Mouse (Mus musculus): ENCODE results near the gene Rassf2. TPM values are rescaled to one million over a fixed set of nuclear protein-coding genes. Genes with fewer than 3 reads are reported as not detected.
A peak's percentile ranks its signal among the peaks of the same experiment; 100 is the strongest.

Rassf2 gene
- total and polyA plus RNA-seq, 2 experiments from 2014 or later, result 19.0 to 39.8 TPM

DNA sequence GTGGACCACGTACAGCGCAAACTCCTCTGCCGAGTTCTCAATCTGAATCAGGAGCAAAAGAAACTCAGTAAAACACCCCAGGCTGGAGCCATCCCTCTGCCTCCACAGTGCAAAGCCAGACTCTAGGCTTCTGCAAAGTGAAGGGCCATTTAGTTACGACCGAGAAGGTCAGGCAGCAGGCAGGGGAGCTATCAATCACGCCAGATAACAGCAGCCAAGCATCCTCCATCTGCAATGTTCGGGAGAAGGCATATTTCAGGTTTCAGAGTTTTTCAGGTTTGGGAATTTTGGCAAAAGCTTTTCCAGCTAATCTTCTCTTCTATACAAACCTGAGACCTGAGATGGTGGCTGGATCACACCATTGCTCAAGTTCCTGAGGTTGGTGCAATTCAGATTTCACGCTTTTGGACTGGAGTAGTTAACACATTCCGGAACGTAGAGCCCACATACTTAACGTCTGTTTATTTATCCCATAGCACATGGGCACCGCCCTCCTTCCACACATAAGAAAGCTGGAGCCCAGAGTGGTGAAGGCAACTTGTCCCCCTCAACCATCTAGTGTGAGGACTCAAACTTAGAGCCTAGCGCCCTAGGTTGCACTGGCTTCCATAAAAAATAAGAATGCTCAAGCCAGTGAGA lies 28.2 kb downstream of the Rassf2 start:
- 84% methylated on average over 13 of the region's 13 CpGs for WGBS
- peaks cover 25% of the 10 kb centered on the region for H3K36me3 ChIP-seq (ENCODE audit: insufficient read depth, low read length)

DNA sequence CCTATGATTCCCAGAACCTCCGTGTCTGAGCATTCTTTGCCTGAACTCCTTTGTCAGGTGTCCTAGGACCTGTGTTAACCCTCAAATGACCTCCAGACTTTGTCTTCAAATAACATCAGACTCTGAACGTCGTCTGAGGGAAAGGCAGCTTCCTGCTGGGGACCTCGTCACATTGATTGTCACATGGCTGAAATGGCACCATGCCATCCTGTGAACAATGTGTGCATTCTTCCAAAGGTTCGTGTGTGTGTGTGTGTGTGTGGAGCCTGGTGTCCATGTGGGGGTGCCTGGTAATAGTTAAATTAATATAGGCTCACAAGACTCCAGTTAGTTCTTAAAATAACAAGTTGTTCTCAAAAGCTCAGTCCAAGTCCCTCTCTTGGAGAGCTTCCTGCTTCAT lies 32.7 kb downstream of the Rassf2 start:
- H3K36me3 ChIP-seq (ENCODE audit: insufficient read depth, low read length), result peaks cover 18% of the 10 kb centered on the region; the same call in 1 of the 2 replicates
- DNase-seq (ENCODE audit: low spot score) (peak; percentile 29), ATAC-seq (no peak)
- H3K9me3 ChIP-seq (ENCODE audit: low read length), result no peaks in the 10 kb centered on the region
- TF ChIP-seq CTCF (IDR thresholded peaks at IDR 0.05; ENCODE audit: low read depth), result no peak
- no peaks in the 10 kb centered on the region for H3K4me1 ChIP-seq (ENCODE audit: insufficient read depth, low read length)
- H3K27ac ChIP-seq, result no peak overlapping the region
- no peaks in the 10 kb centered on the region for H3K27me3 ChIP-seq (ENCODE audit: insufficient read depth, low read length)
- H3K9ac ChIP-seq (replicated peaks; ENCODE audit: low read length), result no peak overlapping the region
- H3K4me2 ChIP-seq (ENCODE audit: low read depth, low read length), result no peak overlapping the region
- 29% methylated on average over 5 of the region's 5 CpGs for WGBS
- no peak overlapping the region for H3K4me3 ChIP-seq (ENCODE audit: low read length)

More for the DNA sequence above, 28.2 kb downstream of the Rassf2 start:
- no peak for TF ChIP-seq CTCF (IDR thresholded peaks at IDR 0.05; ENCODE audit: low read depth)
- ATAC-seq, result no peak
- DNase-seq (ENCODE audit: low spot score), result no peak
- Histone ChIP-seq H3K4me1 (ENCODE audit: insufficient read depth, low read length) (no peaks in the 10 kb centered on the region), H3K4me2 (ENCODE audit: low read depth, low read length) (no peak overlapping the region), H3K9me3 (ENCODE audit: low read length) (no peaks in the 10 kb centered on the region), H3K4me3 (ENCODE audit: low read length) (no peak overlapping the region), H3K27ac (no peak overlapping the region), H3K27me3 (ENCODE audit: insufficient read depth, low read length) (no peaks in the 10 kb centered on the region), H3K9ac (replicated peaks; ENCODE audit: low read length) (no peak overlapping the region)

DNA sequence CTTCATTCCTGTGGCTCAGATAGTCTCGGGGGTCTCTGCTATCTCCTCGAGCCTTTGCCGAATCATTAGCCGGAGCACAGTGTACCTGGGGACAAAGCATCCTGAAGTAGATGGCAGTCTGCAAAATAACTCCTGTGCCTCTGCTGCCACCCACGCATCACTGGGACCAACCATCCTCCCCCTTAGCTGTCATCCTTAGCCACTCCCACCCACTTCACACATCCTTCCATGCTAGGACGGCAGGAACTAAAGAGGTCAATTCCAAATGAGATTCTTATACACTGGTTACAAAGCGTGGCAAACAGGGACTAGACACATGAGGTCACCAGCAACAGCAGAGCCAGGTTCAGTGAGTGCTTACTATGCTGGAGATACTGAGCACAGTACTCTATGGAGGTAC lies 33.7 kb downstream of the Rassf2 start:
- H3K4me2 ChIP-seq (ENCODE audit: low read depth, low read length), result no peak overlapping the region
- no peak overlapping the region for H3K4me3 ChIP-seq (ENCODE audit: low read length)
- DNase-seq (ENCODE audit: low spot score) (no peak), ATAC-seq (no peak)
- H3K27me3 ChIP-seq (ENCODE audit: insufficient read depth, low read length), result no peaks in the 10 kb centered on the region
- H3K9me3 ChIP-seq (ENCODE audit: low read length), result no peaks in the 10 kb centered on the region
- TF ChIP-seq CTCF (IDR thresholded peaks at IDR 0.05; ENCODE audit: low read depth), result no peak
- H3K27ac ChIP-seq, result no peak overlapping the region
- 87% methylated on average over 7 of the region's 7 CpGs for WGBS
- H3K9ac ChIP-seq (replicated peaks; ENCODE audit: low read length), result no peak overlapping the region
- H3K36me3 ChIP-seq (ENCODE audit: insufficient read depth, low read length), result 0 out of 2 replicates have a peak, but pooled peaks cover 10% of the 10 kb centered on the region
- no peaks in the 10 kb centered on the region for H3K4me1 ChIP-seq (ENCODE audit: insufficient read depth, low read length)

DNA sequence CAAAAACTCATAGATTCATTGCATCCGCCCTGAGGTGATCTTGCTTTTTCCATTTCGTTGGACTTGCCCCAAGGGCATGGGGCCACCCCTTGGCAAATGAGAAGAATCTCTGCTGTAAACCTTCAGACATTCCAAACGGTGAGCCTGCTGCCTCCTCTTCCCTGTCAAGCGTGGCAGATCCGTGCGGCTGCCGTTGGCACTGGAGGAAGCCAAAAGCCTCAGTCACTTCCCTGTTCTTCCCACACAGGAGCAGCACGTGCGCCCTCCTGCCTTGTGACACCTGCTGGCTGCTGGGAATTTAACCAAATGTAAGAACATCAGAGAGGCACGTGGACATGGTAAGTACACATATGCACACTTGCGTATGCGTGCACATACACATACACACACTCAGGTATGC lies 34.3 kb downstream of the Rassf2 start:
- no peaks in the 10 kb centered on the region for H3K27me3 ChIP-seq (ENCODE audit: insufficient read depth, low read length)
- no peak for DNase-seq (ENCODE audit: low spot score)
- TF ChIP-seq CTCF (IDR thresholded peaks at IDR 0.05; ENCODE audit: low read depth), result no peak
- 83% methylated on average over 12 of the region's 12 CpGs for WGBS
- H3K4me2 ChIP-seq (ENCODE audit: low read depth, low read length), result no peak overlapping the region
- H3K4me1 ChIP-seq (ENCODE audit: insufficient read depth, low read length), result no peaks in the 10 kb centered on the region
- H3K36me3 ChIP-seq (ENCODE audit: insufficient read depth, low read length), result 0 out of 2 replicates have a peak, but pooled peaks cover 10% of the 10 kb centered on the region
- H3K9me3 ChIP-seq (ENCODE audit: low read length), result no peaks in the 10 kb centered on the region
- H3K27ac ChIP-seq, result no peak overlapping the region
- no peak overlapping the region for H3K9ac ChIP-seq (replicated peaks; ENCODE audit: low read length)
- ATAC-seq, result no peak
- H3K4me3 ChIP-seq (ENCODE audit: low read length), result no peak overlapping the region

DNA sequence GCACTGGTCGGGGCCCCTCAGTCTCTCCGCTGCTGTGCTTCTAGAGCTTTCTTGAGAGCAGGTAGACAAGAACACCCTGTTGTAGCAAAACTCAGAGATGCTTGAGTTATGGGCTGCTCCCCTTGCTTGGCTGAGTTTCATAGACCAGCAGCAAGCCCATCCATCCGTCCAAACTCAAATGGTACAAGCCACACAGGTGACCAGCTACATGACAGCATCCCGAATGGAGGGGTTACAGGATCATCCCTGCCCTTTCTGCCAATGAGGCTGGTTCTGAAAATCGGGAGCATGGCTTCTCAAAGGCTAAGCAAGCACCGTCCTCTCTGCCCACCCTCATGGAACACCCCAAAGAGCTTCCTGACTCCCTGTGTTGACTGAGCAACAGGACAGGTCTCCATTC lies 35.1 kb downstream of the Rassf2 start:
- ATAC-seq (no peak), DNase-seq (ENCODE audit: low spot score) (no peak)
- 81% methylated on average over 6 of the region's 6 CpGs for WGBS

DNA sequence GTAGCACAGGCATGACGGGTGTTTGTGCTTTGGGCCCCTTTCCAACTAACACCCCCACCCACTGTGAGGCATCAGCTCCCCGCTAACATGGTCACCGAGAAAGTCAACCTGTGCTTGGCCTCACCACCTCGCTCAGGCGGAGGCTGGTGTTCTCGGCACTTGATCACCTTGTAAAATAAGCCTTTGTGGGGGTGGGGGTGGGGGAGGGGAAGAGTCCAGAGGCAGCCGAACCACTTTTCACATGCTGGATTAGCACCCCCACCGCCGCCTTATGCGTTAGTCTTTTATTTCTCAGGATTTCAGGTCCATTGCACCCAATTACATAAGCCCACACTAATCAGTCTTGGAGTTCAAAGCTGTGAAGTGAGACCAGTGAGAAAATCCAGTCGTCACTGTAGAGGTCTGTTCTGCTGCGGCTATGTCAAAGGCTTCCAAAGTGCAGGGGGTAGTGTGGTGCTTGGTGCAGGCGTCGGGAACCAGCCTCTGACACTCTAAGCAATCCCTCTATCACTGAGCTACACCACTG lies 36.4 kb downstream of the Rassf2 start:
- no peak overlapping the region for H3K4me3 ChIP-seq (ENCODE audit: low read length)
- H3K9ac ChIP-seq (replicated peaks; ENCODE audit: low read length), result no peak overlapping the region
- H3K4me2 ChIP-seq (ENCODE audit: low read depth, low read length), result no peak overlapping the region
- DNase-seq (ENCODE audit: low spot score), result peak; percentile 16
- no peaks in the 10 kb centered on the region for H3K9me3 ChIP-seq (ENCODE audit: low read length)
- 0 out of 2 replicates have a peak overlapping the region, but pooled peaks have one; percentile 15 for H3K27ac ChIP-seq
- H3K4me1 ChIP-seq (ENCODE audit: insufficient read depth, low read length), result no peaks in the 10 kb centered on the region
- 0 out of 2 replicates have a peak, but pooled peaks cover 10% of the 10 kb centered on the region for H3K36me3 ChIP-seq (ENCODE audit: insufficient read depth, low read length)
- WGBS, result 42% methylated on average over 14 of the region's 14 CpGs
- TF ChIP-seq CTCF (IDR thresholded peaks at IDR 0.05; ENCODE audit: low read depth), result no peak
- ATAC-seq, result peak; percentile 52
- no peaks in the 10 kb centered on the region for H3K27me3 ChIP-seq (ENCODE audit: insufficient read depth, low read length)

More for the DNA sequence above, 35.1 kb downstream of the Rassf2 start:
- H3K9ac ChIP-seq (replicated peaks; ENCODE audit: low read length), result no peak overlapping the region
- no peaks in the 10 kb centered on the region for H3K27me3 ChIP-seq (ENCODE audit: insufficient read depth, low read length)
- 0 out of 2 replicates have a peak, but pooled peaks cover 10% of the 10 kb centered on the region for H3K36me3 ChIP-seq (ENCODE audit: insufficient read depth, low read length)
- H3K4me2 ChIP-seq (ENCODE audit: low read depth, low read length), result no peak overlapping the region
- H3K4me1 ChIP-seq (ENCODE audit: insufficient read depth, low read length), result no peaks in the 10 kb centered on the region
- H3K9me3 ChIP-seq (ENCODE audit: low read length), result no peaks in the 10 kb centered on the region
- H3K27ac ChIP-seq, result no peak overlapping the region
- no peak overlapping the region for H3K4me3 ChIP-seq (ENCODE audit: low read length)
- no peak for TF ChIP-seq CTCF (IDR thresholded peaks at IDR 0.05; ENCODE audit: low read depth)

DNA sequence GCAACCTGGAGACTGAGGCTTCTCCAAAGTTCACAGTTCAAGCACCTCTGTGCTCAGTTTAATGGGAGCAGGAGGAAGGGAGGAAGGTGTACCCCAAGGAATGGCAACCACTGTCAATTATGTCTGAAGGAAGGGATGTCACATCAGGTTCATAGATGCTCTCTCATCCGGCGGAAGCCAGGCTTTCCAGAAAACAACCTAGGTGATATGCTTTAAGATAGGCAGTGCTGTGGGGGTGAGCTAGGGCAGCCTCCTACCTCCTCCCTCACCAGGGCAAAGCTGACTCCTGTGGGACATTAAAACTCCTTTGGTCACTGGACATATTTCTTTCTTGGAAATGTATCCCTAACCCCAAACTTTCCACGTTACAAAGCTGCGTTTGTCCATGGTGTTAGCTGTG lies 36.9 kb downstream of the Rassf2 start:
- H3K27me3 ChIP-seq (ENCODE audit: insufficient read depth, low read length), result no peaks in the 10 kb centered on the region
- H3K9me3 ChIP-seq (ENCODE audit: low read length), result no peaks in the 10 kb centered on the region
- no peaks in the 10 kb centered on the region for H3K4me1 ChIP-seq (ENCODE audit: insufficient read depth, low read length)
- H3K4me3 ChIP-seq (ENCODE audit: low read length), result no peak overlapping the region
- DNase-seq (ENCODE audit: low spot score), result no peak
- ATAC-seq, result no peak
- no peak for TF ChIP-seq CTCF (IDR thresholded peaks at IDR 0.05; ENCODE audit: low read depth)
- no peak overlapping the region for H3K4me2 ChIP-seq (ENCODE audit: low read depth, low read length)
- no peak overlapping the region for H3K9ac ChIP-seq (replicated peaks; ENCODE audit: low read length)
- WGBS, result 71% methylated on average over 4 of the region's 4 CpGs
- 0 out of 2 replicates have a peak, but pooled peaks cover 10% of the 10 kb centered on the region for H3K36me3 ChIP-seq (ENCODE audit: insufficient read depth, low read length)
- no peak overlapping the region for H3K27ac ChIP-seq

All from hindbrain, postnatal 0 days (tissue).